Mouse (Mus musculus) cerebellum, postnatal 4 days (tissue): ENCODE results near the gene Pip5k1a.
"Not testable (repeated sequence)": the region's sequence is repeated elsewhere in the genome, so short reads cannot be mapped to it uniquely, and the experiment has no call there.

Experiments
- DNase-seq, 2 experiments: peaks; one replicate each; pipeline ENCODE4 v3.0.0; 2022; ENCODE audit warnings: low spot score in 2 of 2, mixed read lengths in 1 of 2

Gene Pip5k1a

GRCm38 (mm10) chr3:95112760-95113159 is 6.0 kb upstream of the Pip5k1a start:
- DNase-seq: no peak

- DNase-seq: peak; percentile 60 to 81
Measured at GRCm38 (mm10) chr3:95110911-95111726, 4.4 kb upstream of the Pip5k1a start, which contains the start of gene Vps72. Vps72 (plus strand) TSS chr3:95111022.

- no peak for DNase-seq
Measured at GRCm38 (mm10) chr3:95107898-95108297, 1.2 kb upstream of the Pip5k1a start.

- DNase-seq: not testable (repeated sequence)
Measured at GRCm38 (mm10) chr3:95107308-95107707, 578 bp upstream of the Pip5k1a start.

- DNase-seq: no peak
Measured at GRCm38 (mm10) chr3:95105586-95106337, 968 bp downstream of the Pip5k1a start.

GRCm38 (mm10) chr3:95105121-95105520 is 1.6 kb downstream of the Pip5k1a start:
- DNase-seq: no peak

- no peak for DNase-seq
Measured at GRCm38 (mm10) chr3:95100854-95101253, 5.9 kb downstream of the Pip5k1a start.

- DNase-seq: no peak
Measured at GRCm38 (mm10) chr3:95088071-95088470, 18.7 kb downstream of the Pip5k1a start.

GRCm38 (mm10) chr3:95071606-95072005 is 35.1 kb downstream of the Pip5k1a start:
- DNase-seq: no peak

GRCm38 (mm10) chr3:95066570-95066969 is 40.2 kb downstream of the Pip5k1a start:
- no peak for DNase-seq

- DNase-seq: no peak
Measured at GRCm38 (mm10) chr3:95066095-95066494, 40.6 kb downstream of the Pip5k1a start.

GRCm38 (mm10) chr3:95065553-95065952 is 41.2 kb downstream of the Pip5k1a start:
- DNase-seq: no peak

- DNase-seq: no peak
Measured at GRCm38 (mm10) chr3:95063741-95064140, 43.0 kb downstream of the Pip5k1a start.

GRCm38 (mm10) chr3:95058078-95058477 is 48.7 kb downstream of the Pip5k1a start:
- DNase-seq: no peak

- DNase-seq: no peak
Measured at GRCm38 (mm10) chr3:95056275-95056674, 50.5 kb downstream of the Pip5k1a start.

- DNase-seq: no peak
Measured at GRCm38 (mm10) chr3:95054481-95055260, 52.1 kb downstream of the Pip5k1a start.

GRCm38 (mm10) chr3:95053701-95054100 is 53.0 kb downstream of the Pip5k1a start:
- DNase-seq: peak in 1 of 2 experiments; percentile 17

GRCm38 (mm10) chr3:95052959-95053358 is 53.8 kb downstream of the Pip5k1a start:
- peak in 1 of 2 experiments; percentile 32 for DNase-seq

- no peak for DNase-seq
Measured at GRCm38 (mm10) chr3:95047914-95048313, 58.8 kb downstream of the Pip5k1a start.

- DNase-seq: no peak
Measured at GRCm38 (mm10) chr3:95046462-95047057, 60.2 kb downstream of the Pip5k1a start.

GRCm38 (mm10) chr3:95043251-95043650 is 63.5 kb downstream of the Pip5k1a start:
- DNase-seq: no peak

GRCm38 (mm10) chr3:95042838-95043229 is 63.9 kb downstream of the Pip5k1a start:
- no peak for DNase-seq
